Mouse (Mus musculus): ENCODE measurements around the gene Palld.

GRCm38 (mm10) chr8:61604871-61605270 lies 297.6 kb downstream of the Palld start:
- TF ChIP-seq GATA1 (IDR thresholded peaks at IDR 0.05; ENCODE audit: borderline replicate concordance, low read length) (no peak), FLI1 (IDR thresholded peaks at IDR 0.05; ENCODE audit: low read length) (no peak)
